Mouse (Mus musculus): ENCODE data around the gene Inpp5b. TPM values are rescaled to one million over a fixed set of nuclear protein-coding genes. Genes with fewer than 3 reads are reported as not detected.

Gene Inpp5b
- polyA plus RNA-seq, 1 experiment from 2014 or later = 58.2 TPM

DNA sequence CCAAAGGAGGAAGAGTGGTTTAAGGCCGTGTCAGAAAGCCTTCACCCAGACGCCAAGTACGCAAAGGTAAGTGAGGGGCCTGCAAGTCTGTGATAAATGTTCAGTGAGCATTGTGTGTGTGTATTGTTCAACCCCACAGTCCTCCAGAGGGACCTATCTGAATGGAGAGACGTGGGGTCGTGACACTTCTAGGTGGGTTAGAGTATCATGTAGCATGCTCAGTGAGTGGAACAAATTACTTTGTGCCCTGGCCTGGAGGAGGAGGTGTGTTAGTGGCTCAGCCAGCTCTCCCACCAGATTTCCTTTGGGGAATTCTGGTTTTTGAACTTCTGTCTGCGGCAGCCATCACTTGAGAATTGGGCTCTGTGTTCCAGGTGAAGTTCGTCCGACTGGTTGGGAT lies 42.3 kb downstream of the Inpp5b start:
- no peak overlapping the region for H3K27ac ChIP-seq (ENCODE audit: low read depth, low read length)
- no peak overlapping the region for H3K4me2 ChIP-seq
- no peak overlapping the region for H3K9ac ChIP-seq (ENCODE audit: low read depth, low read length)
- no peaks in the 10 kb centered on the region for H3K4me1 ChIP-seq (replicated peaks; ENCODE audit: control insufficient read depth, insufficient read depth, low read length)
- peaks cover 47% of the 10 kb centered on the region for H3K36me3 ChIP-seq (ENCODE audit: control insufficient read depth, insufficient read depth, low read length)
- no peak overlapping the region for H3K4me3 ChIP-seq (ENCODE audit: low read depth, low read length)
- DNase-seq (ENCODE audit: low spot score) (no peak), ATAC-seq (replicated peaks; ENCODE audit: low FRiP score) (no peak)
- no peaks in the 10 kb centered on the region for H3K9me3 ChIP-seq (ENCODE audit: control insufficient read depth, low read length)
- H3K27me3 ChIP-seq (replicated peaks; ENCODE audit: control insufficient read depth, insufficient read depth, low read length) = no peaks in the 10 kb centered on the region
- 87% methylated on average over 8 of the region's 8 CpGs for WGBS

DNA sequence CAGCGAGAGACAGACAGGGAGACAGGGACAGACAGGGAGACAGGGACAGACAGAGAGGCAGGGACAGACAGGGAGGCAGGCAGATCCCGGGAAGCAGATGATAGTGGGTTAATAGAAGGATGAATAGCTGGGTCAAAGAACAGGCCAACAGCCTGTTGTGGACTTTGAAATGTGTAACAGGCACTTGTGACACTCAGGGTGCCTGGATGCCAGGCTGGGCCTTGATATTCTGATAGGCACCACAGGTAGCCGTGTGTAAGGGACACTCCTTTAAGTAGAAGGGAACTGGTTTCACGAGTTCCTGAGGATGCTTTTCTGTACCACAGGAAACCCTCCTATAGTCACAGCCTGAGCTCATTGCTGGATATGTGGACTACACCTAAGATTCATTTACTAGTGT lies 48.4 kb downstream of the Inpp5b start:
- DNase-seq (ENCODE audit: low spot score) = no peak
- 73% methylated on average over 4 of the region's 4 CpGs for WGBS
- no peaks in the 10 kb centered on the region for H3K9me3 ChIP-seq (ENCODE audit: control insufficient read depth, low read length)
- H3K36me3 ChIP-seq (ENCODE audit: control insufficient read depth, insufficient read depth, low read length) = peaks cover 60% of the 10 kb centered on the region
- no peaks in the 10 kb centered on the region for H3K27me3 ChIP-seq (replicated peaks; ENCODE audit: control insufficient read depth, insufficient read depth, low read length)
- H3K4me3 ChIP-seq (ENCODE audit: low read depth, low read length) = no peak overlapping the region
- H3K4me2 ChIP-seq = no peak overlapping the region
- H3K9ac ChIP-seq (ENCODE audit: low read depth, low read length) = no peak overlapping the region
- H3K27ac ChIP-seq (ENCODE audit: low read depth, low read length) = no peak overlapping the region
- ATAC-seq (replicated peaks; ENCODE audit: low FRiP score) = no peak
- H3K4me1 ChIP-seq (replicated peaks; ENCODE audit: control insufficient read depth, insufficient read depth, low read length) = no peaks in the 10 kb centered on the region

DNA sequence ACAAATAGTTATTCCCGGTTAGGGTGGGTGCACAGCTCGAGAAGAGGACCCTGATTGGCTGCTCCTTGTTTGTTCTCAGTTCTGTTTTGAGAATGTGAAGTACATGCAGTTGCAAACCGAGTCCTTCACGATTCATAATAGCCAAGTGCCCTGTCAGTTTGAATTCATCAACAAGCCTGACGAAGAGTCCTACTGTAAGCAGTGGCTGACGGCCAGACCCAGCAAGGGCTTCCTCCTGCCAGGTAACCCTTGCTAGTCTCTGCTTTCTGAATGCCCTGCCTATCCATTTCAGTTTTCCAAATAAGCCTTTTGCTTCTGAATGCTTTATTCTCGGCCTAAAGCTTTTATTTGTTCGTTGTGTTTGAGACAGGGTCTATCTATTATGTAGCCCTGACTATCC lies 50.5 kb downstream of the Inpp5b start:
- Histone ChIP-seq H3K9me3 (ENCODE audit: control insufficient read depth, low read length) (no peaks in the 10 kb centered on the region), H3K4me3 (ENCODE audit: low read depth, low read length) (no peak overlapping the region), H3K9ac (ENCODE audit: low read depth, low read length) (no peak overlapping the region), H3K27ac (ENCODE audit: low read depth, low read length) (no peak overlapping the region), H3K4me1 (replicated peaks; ENCODE audit: control insufficient read depth, insufficient read depth, low read length) (no peaks in the 10 kb centered on the region), H3K4me2 (no peak overlapping the region), H3K27me3 (replicated peaks; ENCODE audit: control insufficient read depth, insufficient read depth, low read length) (no peaks in the 10 kb centered on the region), H3K36me3 (ENCODE audit: control insufficient read depth, insufficient read depth, low read length) (peaks cover 55% of the 10 kb centered on the region)
- 89% methylated on average over 8 of the region's 8 CpGs for WGBS
- no peak for ATAC-seq (replicated peaks; ENCODE audit: low FRiP score)
- no peak for DNase-seq (ENCODE audit: low spot score)

- no peak for ATAC-seq (replicated peaks; ENCODE audit: low FRiP score)
- no peaks in the 10 kb centered on the region for H3K4me1 ChIP-seq (replicated peaks; ENCODE audit: control insufficient read depth, insufficient read depth, low read length)
- H3K9me3 ChIP-seq (ENCODE audit: control insufficient read depth, low read length) = no peaks in the 10 kb centered on the region
- no peaks in the 10 kb centered on the region for H3K27me3 ChIP-seq (replicated peaks; ENCODE audit: control insufficient read depth, insufficient read depth, low read length)
- H3K36me3 ChIP-seq (ENCODE audit: control insufficient read depth, insufficient read depth, low read length) = peaks cover 42% of the 10 kb centered on the region
- H3K4me2 ChIP-seq = no peak overlapping the region
- H3K27ac ChIP-seq (ENCODE audit: low read depth, low read length) = no peak overlapping the region
- DNase-seq (ENCODE audit: low spot score) = no peak
- 87% methylated on average over 8 of the region's 8 CpGs for WGBS
- no peak overlapping the region for H3K9ac ChIP-seq (ENCODE audit: low read depth, low read length)
- no peak overlapping the region for H3K4me3 ChIP-seq (ENCODE audit: low read depth, low read length)
These were observed 54.5 kb downstream of the Inpp5b start for GRCm38 (mm10) chr4:124796141-124796540.

DNA sequence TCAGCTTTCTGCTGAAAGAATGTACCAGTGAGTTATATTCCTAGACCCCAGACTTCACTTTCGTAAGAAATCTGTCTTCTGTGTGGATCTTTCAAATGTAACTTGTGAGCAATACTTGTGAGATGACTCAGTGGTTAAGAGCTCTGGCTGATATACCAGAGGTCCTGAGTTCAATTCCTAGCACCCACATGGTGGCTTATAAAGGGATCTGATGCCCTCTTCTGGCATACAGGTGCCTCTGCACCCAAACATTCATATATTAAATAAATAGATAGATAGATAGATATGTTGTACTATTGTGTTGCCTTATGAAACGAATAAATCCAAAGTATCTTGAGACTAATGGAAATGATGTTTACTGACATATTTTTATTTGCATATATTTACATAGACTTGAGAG lies 55.3 kb downstream of the Inpp5b start:
- Histone ChIP-seq H3K4me3 (ENCODE audit: low read depth, low read length) (no peak overlapping the region), H3K36me3 (ENCODE audit: control insufficient read depth, insufficient read depth, low read length) (peaks cover 39% of the 10 kb centered on the region), H3K9ac (ENCODE audit: low read depth, low read length) (no peak overlapping the region), H3K4me2 (no peak overlapping the region), H3K9me3 (ENCODE audit: control insufficient read depth, low read length) (no peaks in the 10 kb centered on the region), H3K27ac (ENCODE audit: low read depth, low read length) (no peak overlapping the region), H3K27me3 (replicated peaks; ENCODE audit: control insufficient read depth, insufficient read depth, low read length) (no peaks in the 10 kb centered on the region), H3K4me1 (replicated peaks; ENCODE audit: control insufficient read depth, insufficient read depth, low read length) (peaks cover 4% of the 10 kb centered on the region; the same call in 1 of the 2 replicates)
- ATAC-seq (replicated peaks; ENCODE audit: low FRiP score) (no peak), DNase-seq (ENCODE audit: low spot score) (no peak)
- 92% methylated on average over 2 of the region's 2 CpGs for WGBS

GRCm38 (mm10) chr4:124801552-124802308 lies 60.1 kb downstream of the Inpp5b start, which contains the start of gene Mtf1:
Gene Mtf1, plus strand, starts transcription at chr4:124802104.
- ATAC-seq (replicated peaks; ENCODE audit: low FRiP score) = peak; percentile 76
- Histone ChIP-seq H3K4me3 (ENCODE audit: low read depth, low read length) (peak within 1 kb of the TSS; percentile 92), H3K9ac (ENCODE audit: low read depth, low read length) (peak within 1 kb of the TSS; percentile 99), H3K27me3 (replicated peaks; ENCODE audit: control insufficient read depth, insufficient read depth, low read length) (no peaks in the 10 kb centered on the region), H3K36me3 (ENCODE audit: control insufficient read depth, insufficient read depth, low read length) (peaks cover 22% of the 10 kb centered on the region), H3K27ac (ENCODE audit: low read depth, low read length) (peak within 1 kb of the TSS; percentile 99), H3K9me3 (ENCODE audit: control insufficient read depth, low read length) (no peaks in the 10 kb centered on the region), H3K4me2 (peak within 1 kb of the TSS; percentile 91), H3K4me1 (replicated peaks; ENCODE audit: control insufficient read depth, insufficient read depth, low read length) (peaks cover 13% of the 10 kb centered on the region)
- WGBS = 4% methylated on average over 21 of the region's 21 CpGs
- peak; percentile 79 for DNase-seq (ENCODE audit: low spot score)

- peaks cover 20% of the 10 kb centered on the region for H3K4me1 ChIP-seq (replicated peaks; ENCODE audit: control insufficient read depth, insufficient read depth, low read length)
- peak overlapping the region; percentile 92 for H3K4me3 ChIP-seq (ENCODE audit: low read depth, low read length)
- under 1% methylated on average over 53 of the region's 53 CpGs for WGBS
- H3K9me3 ChIP-seq (ENCODE audit: control insufficient read depth, low read length) = no peaks in the 10 kb centered on the region
- peaks cover 20% of the 10 kb centered on the region for H3K36me3 ChIP-seq (ENCODE audit: control insufficient read depth, insufficient read depth, low read length)
- DNase-seq (ENCODE audit: low spot score) (peak; percentile 98), ATAC-seq (replicated peaks; ENCODE audit: low FRiP score) (peak; percentile 98)
- H3K27me3 ChIP-seq (replicated peaks; ENCODE audit: control insufficient read depth, insufficient read depth, low read length) = no peaks in the 10 kb centered on the region
- H3K4me2 ChIP-seq = peak overlapping the region; percentile 91
- H3K27ac ChIP-seq (ENCODE audit: low read depth, low read length) = peak overlapping the region; percentile 99
- H3K9ac ChIP-seq (ENCODE audit: low read depth, low read length) = peak overlapping the region; percentile 99
These were observed 60.9 kb downstream of the Inpp5b start for GRCm38 (mm10) chr4:124802309-124803260.

- DNase-seq (ENCODE audit: low spot score) (no peak), ATAC-seq (replicated peaks; ENCODE audit: low FRiP score) (no peak)
- H3K9ac ChIP-seq (ENCODE audit: low read depth, low read length) = peak overlapping the region; percentile 99
- peak overlapping the region; percentile 91 for H3K4me2 ChIP-seq
- H3K36me3 ChIP-seq (ENCODE audit: control insufficient read depth, insufficient read depth, low read length) = peaks cover 22% of the 10 kb centered on the region
- H3K4me1 ChIP-seq (replicated peaks; ENCODE audit: control insufficient read depth, insufficient read depth, low read length) = peaks cover 26% of the 10 kb centered on the region
- no peaks in the 10 kb centered on the region for H3K27me3 ChIP-seq (replicated peaks; ENCODE audit: control insufficient read depth, insufficient read depth, low read length)
- H3K4me3 ChIP-seq (ENCODE audit: low read depth, low read length) = peak overlapping the region; percentile 92
- no peaks in the 10 kb centered on the region for H3K9me3 ChIP-seq (ENCODE audit: control insufficient read depth, low read length)
- WGBS = 56% methylated on average over 6 of the region's 6 CpGs
- H3K27ac ChIP-seq (ENCODE audit: low read depth, low read length) = peak overlapping the region; percentile 99
These were observed 61.8 kb downstream of the Inpp5b start for GRCm38 (mm10) chr4:124803406-124803805.
